Mouse (Mus musculus) heart, adult 18-20 months (tissue): ENCODE measurements at regions not wholly inside any gene's neighbourhood (a gene's known extent, or its start where the extent isn't known, plus 50 kb on each side); places are given as distances from the start of the nearest gene placed in this dataset.

ENCODE experiments used
- DNase-seq, 2 experiments: peaks; one replicate each; pipeline ENCODE4 v3.0.0; 2021 to 2022; ENCODE audit warnings: mixed read lengths in 1 of 2

DNA sequence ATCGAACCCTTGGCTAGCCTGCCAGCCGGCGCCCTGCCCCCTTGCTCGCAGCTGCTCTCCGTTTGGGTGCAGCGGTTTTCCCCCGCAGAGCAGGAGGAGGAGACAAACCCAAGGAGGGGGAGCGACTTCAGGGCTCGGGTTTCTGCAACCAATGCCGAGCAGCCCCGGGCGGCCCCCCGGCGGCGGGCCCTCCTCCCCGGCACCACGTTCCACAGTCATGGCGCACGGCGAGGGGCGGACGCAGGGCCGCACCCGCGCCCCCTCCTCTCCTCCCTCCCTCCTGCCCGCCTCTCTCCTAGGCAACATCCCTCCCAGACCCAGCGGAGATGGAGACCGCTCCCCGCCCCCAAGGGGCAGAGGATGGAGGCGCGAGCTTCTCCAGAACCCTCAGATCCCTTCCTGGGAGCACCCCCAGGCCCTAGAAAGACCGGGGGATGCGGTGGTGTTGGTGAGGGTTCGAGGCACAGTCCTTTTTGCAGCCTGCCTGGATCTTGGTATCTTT lies 129.4 kb upstream of the Ubr2 start:
- DNase-seq, result peak; percentile 86 to 94

DNA sequence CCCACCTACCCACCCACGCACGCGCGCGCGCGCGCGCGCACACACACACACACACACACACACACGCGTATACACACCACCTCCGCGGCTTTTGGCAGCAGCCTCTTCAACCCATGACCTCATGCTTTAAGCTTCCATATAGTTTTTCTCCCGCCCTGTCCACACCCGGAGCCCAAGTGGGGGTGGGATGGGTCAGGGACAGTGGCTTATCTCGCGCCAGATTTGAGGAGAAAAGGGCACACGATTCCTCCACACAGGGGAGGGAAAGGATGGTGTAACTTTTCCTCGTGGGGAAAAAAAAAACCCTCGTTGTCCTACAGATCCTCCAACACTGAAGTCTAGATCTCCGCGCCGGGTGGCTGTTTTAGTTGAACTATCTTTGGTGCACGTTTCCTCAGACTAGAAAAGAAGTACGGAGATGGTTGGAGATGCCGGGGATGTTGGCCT lies 128.8 kb upstream of the Ubr2 start:
- peak; percentile 17 to 45 for DNase-seq

DNA sequence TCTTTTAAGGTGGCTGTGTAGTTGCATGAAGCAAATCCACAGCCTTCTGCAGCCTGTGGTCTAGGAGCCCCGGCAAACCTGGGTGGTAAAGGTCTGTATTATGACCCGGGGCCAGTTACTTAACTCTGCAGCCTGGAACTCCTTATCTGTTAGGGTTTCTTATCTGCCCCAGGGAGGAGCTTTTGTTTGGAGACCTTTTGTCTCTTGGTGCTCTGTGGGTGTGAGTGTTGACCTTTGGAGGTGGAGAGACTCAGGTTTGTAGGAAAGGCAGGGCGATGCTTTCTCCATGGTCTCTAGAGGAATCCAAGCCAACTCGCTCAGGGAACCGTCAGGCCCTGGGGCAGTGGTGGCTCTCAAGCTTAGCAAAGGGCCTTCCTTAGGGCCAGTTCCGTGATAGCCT lies 127.8 kb upstream of the Ubr2 start:
- DNase-seq, result no peak

DNA sequence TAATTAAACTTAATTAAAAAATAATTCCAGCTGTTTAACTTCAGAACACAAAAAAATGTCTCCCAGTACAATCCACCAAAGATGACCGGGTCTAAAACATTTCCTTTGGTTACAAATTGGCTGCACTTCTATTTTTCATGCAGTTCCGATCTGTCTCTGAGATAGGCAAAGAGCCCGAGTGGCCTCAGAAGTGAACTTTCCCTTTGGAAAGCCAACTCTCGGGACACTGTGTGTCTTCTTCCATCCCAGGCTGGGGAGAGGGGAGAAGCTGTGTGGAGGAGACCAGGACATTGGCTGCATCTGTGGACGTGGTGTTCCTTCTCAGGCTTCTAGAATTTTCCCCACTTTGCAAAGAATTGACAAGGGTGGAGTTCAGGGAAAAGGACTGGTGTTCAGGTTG lies 125.0 kb upstream of the Ubr2 start:
- peak in 1 of 2 experiments; percentile 33 for DNase-seq

DNA sequence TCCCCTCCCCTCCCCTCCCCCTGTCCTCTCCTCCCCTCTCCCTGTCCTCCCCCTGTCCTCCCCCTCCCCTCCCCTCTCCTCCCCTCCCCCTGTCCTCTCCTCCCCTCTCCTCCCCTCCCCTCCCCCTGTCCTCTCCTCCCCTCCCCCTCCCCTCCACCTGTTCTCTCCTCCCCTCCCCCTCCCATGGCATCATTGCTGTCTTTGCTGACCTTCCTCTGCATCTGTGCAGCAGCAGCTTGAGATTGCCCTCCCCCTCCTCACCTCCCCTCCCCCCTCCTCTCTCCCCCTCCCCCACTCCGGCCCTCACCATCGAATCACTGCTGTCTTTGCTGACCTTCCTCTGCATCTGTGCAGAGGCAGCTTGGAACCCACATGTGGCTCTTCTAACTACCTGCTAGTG lies 123.4 kb upstream of the Ubr2 start:
- no peak for DNase-seq

DNA sequence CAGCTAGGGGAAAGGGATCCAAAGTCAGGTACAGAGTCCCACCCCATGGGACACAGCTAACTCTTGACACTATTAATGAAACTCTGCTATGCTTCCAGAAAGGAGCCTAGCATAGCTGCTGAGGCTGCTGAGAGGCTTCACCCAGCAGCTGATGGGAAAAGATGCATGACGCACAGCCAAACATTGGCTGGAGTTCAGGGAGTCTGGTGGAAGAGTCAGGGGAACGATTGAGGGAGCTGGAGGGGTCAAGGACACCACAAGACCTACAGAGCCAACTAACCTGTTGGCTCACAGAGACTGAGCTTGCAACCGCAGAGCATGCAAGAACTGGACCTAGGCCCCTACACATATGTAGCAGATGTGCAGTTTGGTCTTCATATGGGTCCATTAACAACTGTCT lies 117.2 kb upstream of the Ubr2 start:
- no peak for DNase-seq

DNA sequence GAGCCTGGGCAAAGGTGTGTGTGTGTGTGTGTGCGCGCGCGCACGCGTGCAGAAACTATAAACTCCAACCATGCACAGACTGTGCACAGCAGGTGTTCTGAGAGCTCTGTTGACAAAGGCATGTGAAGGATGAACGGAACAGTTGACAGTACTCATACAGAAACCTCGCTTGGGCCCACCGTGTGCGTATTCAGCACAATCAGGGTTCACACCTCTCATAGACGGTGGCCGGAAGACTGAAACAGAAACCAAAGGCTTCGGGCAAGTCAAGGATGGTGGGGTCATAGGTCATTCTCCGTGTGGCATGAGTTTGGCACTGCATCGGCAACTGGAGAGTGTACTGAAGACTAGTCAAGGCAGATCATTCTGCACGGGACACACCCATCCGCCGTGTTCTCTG lies 113.2 kb upstream of the Ubr2 start:
- DNase-seq, result no peak

DNA sequence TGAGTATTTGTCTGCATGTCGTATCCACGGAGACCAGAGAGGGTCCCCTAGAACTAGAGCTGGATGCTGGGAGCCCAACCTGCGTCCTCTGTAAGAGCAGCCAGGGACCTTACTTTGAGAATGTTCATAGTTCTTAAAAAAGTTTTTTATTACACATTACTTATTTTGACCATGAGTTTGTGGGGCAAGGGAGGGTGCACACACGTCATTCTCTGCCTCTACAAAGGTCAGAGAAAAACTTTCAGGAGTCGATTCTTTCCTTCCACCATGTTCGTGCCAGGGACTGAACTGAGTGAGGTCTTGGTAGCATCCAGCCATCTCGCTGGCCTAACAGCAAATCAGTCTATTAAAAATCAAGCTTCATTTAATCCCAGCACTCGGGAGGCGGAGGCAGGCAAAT lies 111.9 kb upstream of the Ubr2 start:
- no peak for DNase-seq

DNA sequence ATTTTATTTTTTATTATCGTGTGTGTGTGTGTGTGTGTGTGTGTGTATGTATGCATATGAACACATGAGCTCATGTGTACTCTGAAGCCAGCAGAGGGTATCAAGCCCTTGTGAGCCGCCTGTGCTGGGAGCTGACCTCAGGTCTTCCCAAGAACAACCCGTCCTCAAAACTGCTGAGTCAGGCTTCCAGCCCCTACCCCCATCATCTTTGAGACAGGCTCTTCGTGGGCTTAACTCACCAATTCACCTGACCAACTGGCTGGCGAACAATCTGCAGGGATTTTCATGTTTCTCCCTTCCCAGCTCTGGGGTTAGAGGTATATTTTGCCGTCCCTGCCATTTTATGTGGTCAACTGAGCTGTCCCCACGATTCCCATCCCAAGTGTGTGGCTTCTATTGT lies 107.7 kb upstream of the Ubr2 start:
- no peak for DNase-seq

DNA sequence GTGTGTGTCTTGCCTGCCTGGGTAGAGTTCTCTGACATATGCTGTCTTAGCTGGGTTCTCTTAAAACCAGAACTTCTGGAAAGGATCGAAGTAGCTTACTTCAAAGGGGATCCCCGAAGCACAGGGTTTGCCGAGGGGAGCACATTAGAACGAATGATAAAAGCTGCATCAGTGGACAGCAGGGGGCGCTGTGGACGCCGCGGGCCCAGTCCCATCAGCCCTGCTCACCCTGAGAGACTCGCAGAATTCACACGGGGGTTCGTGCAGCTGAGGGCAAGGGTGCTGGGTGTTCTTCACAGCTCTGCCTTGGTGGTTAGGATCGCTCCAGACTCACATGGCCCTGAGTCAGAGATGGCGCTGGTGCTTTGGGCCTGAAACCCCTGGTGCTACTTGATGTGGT lies 105.4 kb upstream of the Ubr2 start:
- DNase-seq, result peak; percentile 12 to 31

DNA sequence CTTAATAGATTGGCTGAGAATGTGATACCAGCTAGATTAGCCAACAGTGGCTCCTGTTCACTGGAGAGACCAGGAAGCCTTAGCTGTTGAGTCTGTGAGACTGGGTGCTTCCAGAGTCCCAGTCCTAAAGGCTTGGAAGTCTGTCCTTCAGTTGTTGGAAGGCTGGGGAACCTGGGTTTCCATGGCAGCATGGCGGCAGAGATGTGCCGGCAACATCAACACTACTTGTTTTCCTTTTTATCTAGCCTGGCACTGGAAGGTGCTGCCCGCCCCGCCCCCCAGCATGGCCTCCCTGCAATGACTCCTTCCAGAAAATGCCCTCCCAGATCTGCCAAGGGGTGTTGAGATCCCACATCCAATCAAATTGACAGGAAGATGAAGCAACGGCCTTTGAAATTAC lies 104.8 kb upstream of the Ubr2 start:
- DNase-seq, result no peak

DNA sequence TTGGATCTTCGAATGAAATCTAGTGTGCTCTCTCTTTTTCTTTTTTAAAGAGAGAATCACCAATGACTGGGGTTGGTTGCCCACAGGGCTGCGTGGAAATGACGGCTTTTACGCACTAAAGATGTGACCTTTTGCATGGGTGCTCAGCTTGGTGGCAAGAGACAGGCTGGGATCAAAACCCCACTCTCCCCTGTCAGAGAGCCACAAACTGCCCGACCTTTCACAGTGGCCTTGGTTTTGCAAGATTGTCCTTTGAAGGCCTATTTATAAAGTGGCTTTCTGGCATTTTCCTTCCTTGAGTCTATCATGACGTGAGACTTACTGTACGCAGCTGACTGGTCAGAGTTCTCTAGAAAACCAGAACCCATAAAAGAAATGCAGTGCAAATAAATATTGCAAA lies 104.4 kb upstream of the Ubr2 start:
- DNase-seq, result no peak

DNA sequence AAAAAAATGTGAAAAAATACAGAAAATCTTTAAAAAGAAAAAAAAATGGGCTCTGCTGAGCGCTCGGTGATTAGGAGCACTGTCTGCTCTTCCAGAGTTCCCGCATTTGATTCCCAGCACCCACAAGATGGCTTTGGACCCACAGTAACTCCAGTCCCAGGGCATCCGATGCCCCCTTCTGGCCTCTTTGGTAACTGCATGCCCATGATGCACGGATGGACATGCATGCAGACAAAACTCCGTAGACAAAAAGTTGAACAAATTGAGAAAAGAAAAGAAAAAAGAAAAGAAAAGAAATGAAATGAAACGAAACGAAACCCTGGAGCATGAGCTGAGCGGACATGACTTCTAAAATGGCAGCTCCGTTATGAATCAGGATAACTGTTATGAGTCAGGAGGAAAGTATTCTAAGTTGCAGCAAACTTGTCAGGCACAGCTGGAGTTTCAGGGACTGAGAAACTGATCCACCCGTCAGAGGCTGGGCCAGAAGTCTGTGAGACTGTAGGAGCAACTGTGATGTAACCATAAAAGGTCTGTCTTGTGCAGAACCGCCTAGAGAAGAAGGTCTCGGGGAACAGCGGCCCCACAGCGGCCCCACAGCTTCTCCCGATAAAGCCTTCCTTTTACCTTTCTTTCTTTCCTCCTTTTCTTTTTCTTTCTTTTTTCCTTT lies 102.3 kb upstream of the Ubr2 start:
- peak; percentile 24 to 61 for DNase-seq

DNA sequence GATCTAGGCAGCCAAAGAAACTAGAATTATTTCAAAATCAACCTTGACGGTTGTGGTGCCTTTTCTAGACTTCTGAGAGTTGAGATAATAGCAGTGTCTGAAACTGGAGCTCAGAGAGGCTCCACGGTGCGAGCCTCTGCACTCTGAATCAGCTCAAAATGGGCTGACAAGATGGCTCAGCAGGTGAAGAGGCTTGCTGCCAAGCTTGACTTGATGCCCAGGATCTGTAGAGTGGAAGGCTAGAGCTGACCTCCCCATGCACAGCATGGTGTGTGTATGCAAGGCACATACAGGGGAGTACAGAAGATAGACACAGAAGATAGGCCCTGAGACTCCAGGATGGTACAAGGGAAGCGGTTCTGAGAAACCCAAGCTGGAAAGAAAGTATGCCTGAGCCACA lies 100.5 kb upstream of the Ubr2 start:
- DNase-seq, result no peak

DNA sequence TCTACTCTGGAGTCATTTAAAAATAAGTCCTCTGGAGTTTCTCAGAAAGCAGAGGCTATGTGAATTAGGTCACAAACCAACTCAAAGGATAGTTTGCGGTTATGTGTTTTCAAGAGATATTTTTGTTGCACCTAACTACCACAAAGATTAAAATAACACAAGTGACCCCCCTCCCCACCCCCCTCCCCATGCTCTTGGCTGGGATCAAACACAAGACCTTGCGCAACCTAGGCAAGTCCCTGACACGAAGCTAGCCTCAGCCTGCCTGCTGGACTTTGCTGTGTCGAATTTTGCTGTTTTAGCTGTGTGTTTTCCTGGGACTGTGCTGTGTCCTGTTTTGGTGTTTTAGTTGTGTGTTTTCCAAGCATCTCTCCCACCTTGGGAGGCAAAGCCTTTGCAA lies 94.0 kb upstream of the Ubr2 start:
- no peak for DNase-seq

DNA sequence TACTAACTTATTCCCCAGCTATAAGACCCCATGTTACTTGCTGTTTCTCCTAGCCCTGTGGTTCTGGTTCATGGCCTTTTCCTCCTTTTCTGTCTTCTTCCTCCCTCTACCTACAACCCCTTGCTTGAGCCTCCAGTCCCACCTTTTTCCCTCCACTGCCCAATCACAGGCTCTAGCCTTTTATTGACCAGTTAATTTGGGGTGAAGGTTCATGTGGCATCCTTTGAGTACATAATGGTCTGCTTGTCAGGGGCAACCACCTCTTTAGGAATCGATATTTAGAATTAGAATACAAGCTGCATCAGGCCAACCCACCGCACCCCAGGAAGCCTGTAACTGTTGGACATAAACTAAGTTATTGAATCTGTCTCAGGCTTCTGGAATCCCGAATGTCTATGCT lies 84.8 kb upstream of the Ubr2 start:
- DNase-seq, result no peak

DNA sequence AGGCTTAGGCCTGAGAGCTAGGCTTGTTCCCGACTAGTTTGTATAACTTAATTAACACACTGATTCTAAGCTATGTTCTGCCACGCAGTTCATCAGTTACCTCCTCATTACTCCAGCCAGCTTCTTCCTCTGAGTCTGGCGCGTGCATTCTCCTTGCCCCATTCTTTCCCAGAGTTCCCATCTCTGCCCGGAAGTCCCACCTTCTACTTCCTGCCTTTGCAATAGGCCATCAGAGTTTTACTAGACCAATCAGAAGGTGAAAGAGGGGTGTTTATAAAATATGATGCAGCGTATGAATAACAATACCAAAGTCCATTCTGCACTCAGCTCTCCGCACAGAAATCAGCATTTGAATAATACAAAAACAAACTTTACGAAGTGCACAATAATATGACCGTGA lies 81.7 kb upstream of the Ubr2 start:
- DNase-seq, result no peak

DNA sequence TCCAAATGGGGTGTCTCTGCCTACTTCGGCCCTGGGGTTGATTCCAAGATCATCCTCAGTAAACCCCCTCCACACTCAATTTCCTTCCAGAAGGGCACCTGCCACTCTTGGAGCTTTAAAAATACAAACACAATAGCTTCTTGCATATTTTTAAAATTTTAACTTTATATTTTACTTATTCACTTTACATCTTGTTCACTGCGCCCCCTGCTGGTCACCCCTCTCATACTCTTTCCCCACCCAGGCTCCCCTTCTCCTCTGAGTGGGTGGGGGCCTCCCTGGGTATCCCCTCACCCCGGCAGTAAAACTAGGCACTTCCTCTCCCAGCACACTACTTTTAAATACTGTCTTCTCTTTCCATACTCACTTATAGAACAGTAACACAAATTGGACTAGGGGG lies 79.4 kb upstream of the Ubr2 start:
- DNase-seq, result peak in 1 of 2 experiments; percentile 66

DNA sequence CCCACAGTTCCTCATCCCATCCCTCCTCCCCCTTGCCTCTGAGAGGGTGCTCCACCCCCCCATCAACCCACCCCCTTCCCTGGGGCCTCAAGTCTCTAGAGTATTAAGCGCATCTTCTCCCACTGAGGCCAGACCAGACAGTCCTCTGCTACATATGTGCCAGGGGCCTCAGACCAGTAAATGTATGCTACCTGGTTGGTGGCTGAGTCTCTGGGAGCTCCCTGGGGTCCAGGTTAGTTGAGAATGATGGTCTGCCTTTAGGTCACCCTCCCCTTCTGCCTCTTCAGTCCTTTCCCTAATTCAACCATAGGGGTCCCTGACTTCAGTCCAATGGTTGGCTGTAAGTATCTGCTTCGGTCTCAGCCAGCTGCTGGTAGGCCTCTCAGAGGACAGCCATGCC lies 58.9 kb upstream of the Ubr2 start:
- DNase-seq, result no peak

DNA sequence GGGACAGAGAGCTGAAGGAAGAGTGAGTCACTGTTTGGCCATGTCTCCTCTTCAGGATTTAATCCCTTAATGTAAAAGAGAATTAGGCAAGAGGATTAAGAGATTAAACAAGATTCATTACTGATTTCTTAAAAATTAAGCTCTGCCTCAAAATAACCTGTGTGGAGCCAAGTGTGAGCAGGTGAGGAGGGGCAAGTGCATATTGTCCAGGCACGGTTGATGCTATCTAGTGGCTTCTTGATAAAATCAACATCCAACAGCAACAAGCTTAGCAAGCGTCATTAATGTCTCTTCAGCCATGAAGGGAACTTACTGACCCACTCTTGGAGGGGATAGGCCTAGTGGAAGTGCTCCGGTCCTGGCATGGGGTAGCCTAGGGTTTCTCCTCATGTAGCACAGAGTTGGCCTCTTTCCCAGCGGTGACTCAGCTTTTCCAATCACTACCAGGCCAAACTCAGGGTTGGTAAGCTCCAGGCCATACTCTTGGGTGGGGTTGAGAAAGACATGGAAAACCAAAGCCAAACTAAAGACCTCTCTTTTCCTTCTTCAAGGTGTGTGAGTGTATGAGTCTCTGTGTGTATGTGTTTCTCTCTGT lies 55.0 kb upstream of the Ubr2 start:
- DNase-seq, result peak; percentile 50 to 53

DNA sequence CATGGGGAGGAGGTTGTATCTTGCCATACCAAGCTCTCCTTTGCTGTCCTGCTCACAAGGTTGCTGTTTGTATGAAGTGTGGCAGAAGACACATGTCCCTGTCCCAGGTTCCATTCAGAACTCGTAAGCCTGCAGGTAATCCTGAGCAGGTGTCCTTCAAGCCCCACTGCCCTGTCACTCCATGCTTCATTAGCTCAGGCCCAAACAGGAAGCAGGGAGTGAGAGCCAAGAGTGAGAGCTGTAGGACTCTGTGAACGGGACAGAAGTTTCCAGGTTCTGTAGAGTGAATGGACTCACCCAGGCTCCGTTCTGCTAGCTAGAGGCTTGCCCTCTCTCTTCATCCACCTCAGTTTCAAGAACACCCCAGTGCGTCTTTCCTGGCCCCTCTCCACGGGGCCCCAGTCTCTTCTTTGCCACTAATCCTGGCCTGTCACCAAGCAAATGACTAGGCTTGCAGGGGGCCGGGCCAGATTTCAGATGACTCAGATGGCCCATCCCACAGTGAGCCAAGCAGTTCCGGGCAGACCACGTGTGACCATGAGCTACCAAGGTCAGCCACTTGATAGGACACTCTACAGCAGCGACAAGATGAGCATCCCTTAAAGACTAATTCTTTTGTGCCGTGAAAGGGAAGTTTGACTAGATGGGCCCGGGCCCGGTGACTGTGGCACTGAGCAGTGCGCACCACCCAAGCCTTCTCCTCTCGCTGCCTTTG lies 54.4 kb upstream of the Ubr2 start:
- DNase-seq, result peak; percentile 36 to 37

DNA sequence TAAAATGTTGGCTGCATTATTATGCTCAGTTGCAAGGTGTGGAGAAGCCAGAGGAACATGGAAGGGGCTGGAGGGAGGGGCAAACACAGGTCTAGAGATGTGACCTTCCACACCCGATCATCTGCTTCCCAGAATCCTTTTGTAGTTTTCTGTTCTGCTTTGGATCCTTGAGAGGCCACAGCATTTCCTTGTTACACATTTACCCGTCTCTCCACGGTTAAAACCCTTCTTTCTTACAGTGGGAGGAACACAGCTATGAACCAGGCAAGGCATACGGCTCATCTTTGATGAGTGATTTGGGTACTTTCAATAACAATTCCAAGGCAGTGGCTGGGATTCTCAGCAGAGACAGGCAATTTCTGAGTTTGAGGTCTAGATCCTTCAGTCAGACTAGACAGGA lies 53.6 kb upstream of the Ubr2 start:
- no peak for DNase-seq

DNA sequence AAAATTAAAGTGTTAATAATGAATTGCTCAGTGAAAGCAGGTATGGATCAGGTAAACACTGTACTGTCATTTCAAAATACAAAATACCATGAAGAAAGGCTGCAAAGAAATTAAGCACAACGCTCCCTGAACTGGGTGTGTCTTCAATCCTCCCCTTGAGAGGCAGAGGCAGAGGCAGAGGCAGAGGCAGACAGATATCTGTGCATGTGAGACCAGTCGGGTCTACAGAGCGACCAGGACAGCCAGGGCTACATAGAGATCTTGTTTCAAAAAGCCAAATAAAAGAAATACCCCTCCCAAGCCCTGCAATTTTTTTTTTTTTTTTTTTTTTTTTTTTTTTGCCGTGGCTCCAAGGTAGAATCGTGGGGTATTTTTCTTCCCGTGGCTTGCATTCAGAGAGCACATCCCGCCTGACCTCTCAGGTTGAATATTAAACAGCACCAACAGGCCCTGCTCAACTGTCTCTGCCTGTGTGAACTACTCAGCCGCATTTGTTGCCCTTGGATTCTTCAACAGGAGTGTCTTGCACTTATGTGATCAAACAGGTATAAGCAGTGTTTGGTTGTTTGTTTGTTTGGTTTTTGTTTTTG lies 50.8 kb upstream of the Ubr2 start:
- no peak for DNase-seq
